Mouse (Mus musculus) hindbrain, embryonic 13.5 days (tissue): Measurements from ENCODE around the gene Sox13. TPM values are rescaled to one million over a fixed set of nuclear protein-coding genes. Genes with fewer than 3 reads are reported as not detected.

Experiments
- ATAC-seq: fragments of 200-750 bp; cut with Nextera tagmentation; 2 replicates; pipeline ENCODE4 v1.8.0; 2017; ENCODE audit warnings: moderate TSS enrichment; ENCODE audit not compliant: low FRiP score
- H3K27ac ChIP-seq: fragments of 300-500 bp; sonication (generic); 2 replicates; pipeline ENCODE4 v1.5.1; 2015; ENCODE audit warnings: inconsistent platforms, mild to moderate bottlenecking, moderate library complexity
- H3K27me3 ChIP-seq: fragments of 300-500 bp; sonication (generic); 2 replicates; pipeline ENCODE4 v1.6.1; 2015; ENCODE audit warnings: mild to moderate bottlenecking, inconsistent platforms
- H3K36me3 ChIP-seq: fragments of 300-500 bp; sonication (generic); 2 replicates; pipeline ENCODE4 v1.6.1; 2015; ENCODE audit warnings: mild to moderate bottlenecking, inconsistent platforms
- H3K4me1 ChIP-seq: fragments of 300-500 bp; sonication (generic); replicated peaks from 2 replicates; pipeline ENCODE4 v1.6.1; 2015; ENCODE audit warnings: inconsistent platforms
- H3K4me2 ChIP-seq: fragments of 300-500 bp; sonication (generic); 2 replicates; pipeline ENCODE4 v1.6.1; 2015; ENCODE audit warnings: inconsistent platforms, mild to moderate bottlenecking, moderate library complexity
- H3K4me3 ChIP-seq: fragments of 300-500 bp; sonication (generic); 2 replicates; pipeline ENCODE4 v1.5.1; 2015; ENCODE audit warnings: mild to moderate bottlenecking, inconsistent platforms
- H3K9ac ChIP-seq: fragments of 300-500 bp; sonication (generic); 2 replicates; pipeline ENCODE4 v1.6.1; 2015; ENCODE audit warnings: mild to moderate bottlenecking, inconsistent platforms
- H3K9me3 ChIP-seq: fragments of 300-500 bp; sonication (generic); 2 replicates; pipeline ENCODE4 v1.6.1; 2016; ENCODE audit warnings: inconsistent platforms
- WGBS: fragments of 180-500 bp; shearing (Covaris S2); methylation state at CpG from one replicate; pipeline ENCODE4 v1.1.7; 2015; 5-methylcytosine and 5-hydroxymethylcytosine counted together
- polyA plus RNA-seq: library from polyadenylated mRNA; unstranded; fragments of >200 nt; fragmentation: Nextera tagmentation; extraction: Ambion mirVana; gene quantifications from 2 replicates; pipeline ENCODE4 v1.2.1, GENCODE M21; 2015

Sox13 gene
- polyA plus RNA-seq, 1 experiment from 2014 or later: 8.0 TPM

DNA sequence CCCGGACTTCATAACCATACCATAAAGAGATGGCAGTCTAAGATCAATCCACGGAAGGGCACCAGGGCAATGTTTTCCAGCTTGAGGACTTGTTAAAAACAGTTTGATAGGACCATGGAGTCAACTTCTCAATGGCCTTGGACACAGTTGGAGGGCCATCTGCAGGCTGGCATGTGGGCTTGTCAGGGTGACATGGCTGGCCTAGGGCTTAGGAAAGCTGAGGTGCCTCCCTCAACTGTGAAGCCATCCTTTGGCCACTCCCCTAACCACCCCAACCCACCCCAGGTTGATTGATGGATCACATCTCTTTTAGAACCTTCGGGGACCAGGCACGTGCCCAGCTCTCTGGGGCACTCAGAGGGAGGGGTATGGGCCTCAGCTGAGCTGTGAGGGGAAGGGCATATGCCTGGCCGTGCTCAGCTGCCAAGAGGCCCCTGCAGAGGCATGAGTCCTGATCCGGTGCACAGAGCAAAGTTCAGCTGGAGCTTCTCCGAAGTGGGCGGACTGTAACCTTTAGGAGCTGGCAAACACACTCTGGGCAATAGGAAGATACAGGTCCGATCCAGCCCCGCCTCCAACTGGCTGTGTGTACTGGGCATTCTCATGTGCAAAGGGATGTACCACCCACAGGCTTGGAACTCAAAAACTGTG lies 48.4 kb downstream of the Sox13 start:
- Histone ChIP-seq H3K27ac (no peak overlapping the region), H3K4me3 (no peak overlapping the region), H3K27me3 (no peaks in the 10 kb centered on the region), H3K4me1 (peaks cover 23% of the 10 kb centered on the region), H3K9ac (no peak overlapping the region), H3K4me2 (no peak overlapping the region), H3K9me3 (no peaks in the 10 kb centered on the region), H3K36me3 (0 out of 2 replicates have a peak, but pooled peaks cover 3% of the 10 kb centered on the region)
- 59% methylated on average over 10 of the region's 10 CpGs for WGBS
- ATAC-seq: no peak

DNA sequence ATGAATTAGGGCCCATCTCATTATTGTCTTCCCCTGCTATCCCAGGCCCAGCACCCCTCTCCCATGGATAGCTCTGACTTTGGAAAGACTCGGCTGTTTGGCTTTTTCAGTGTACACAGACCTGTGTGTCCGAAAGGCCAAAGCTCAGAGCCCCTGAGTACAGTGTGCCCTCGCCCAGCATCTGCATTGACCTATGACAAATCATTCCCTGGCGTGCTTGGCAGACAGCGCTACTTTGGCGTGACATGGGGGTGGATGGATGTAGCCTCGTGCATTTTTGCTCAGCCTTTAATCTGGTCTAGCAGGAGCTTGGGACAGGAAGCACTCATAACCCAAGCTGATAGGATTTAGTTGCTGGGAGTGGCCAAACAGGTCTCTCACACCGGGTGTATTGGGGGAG lies 52.1 kb downstream of the Sox13 start:
- H3K9me3 ChIP-seq: no peaks in the 10 kb centered on the region
- WGBS: 71% methylated on average over 8 of the region's 8 CpGs
- peaks cover 25% of the 10 kb centered on the region for H3K4me1 ChIP-seq

DNA sequence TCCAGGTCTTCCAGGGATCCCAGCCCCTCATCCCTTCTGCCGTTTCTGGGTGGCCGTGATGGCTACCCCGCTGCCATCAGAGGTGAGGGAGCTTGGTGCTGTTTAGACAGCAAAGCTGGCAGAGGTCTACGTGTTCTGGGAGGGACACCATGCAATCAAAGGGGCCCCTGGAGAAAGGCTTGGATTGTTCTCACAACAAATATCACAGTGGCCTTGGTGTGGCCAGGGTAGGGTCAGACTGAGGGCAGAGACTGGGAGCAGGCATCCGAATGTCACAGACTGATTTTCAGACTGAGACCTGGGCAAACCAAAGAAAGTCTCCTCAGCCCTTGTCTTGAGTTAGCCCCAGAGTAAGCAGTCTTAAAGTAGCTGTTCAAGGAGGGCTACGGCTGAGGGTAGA lies 52.7 kb downstream of the Sox13 start:
- Histone ChIP-seq H3K27me3 (peaks cover 7% of the 10 kb centered on the region), H3K27ac (no peak overlapping the region), H3K4me3 (no peak overlapping the region), H3K4me2 (no peak overlapping the region), H3K36me3 (no peaks in the 10 kb centered on the region), H3K4me1 (peaks cover 29% of the 10 kb centered on the region), H3K9me3 (no peaks in the 10 kb centered on the region), H3K9ac (no peak overlapping the region)
- 82% methylated on average over 6 of the region's 6 CpGs for WGBS
- ATAC-seq: no peak

More for the DNA sequence above, 52.1 kb downstream of the Sox13 start:
- no peak for ATAC-seq
- H3K4me2 ChIP-seq: no peak overlapping the region
- H3K27ac ChIP-seq: no peak overlapping the region
- no peak overlapping the region for H3K9ac ChIP-seq
- H3K4me3 ChIP-seq: no peak overlapping the region
- H3K27me3 ChIP-seq: 0 out of 2 replicates have a peak, but pooled peaks cover under 1% of the 10 kb centered on the region
- 0 out of 2 replicates have a peak, but pooled peaks cover under 1% of the 10 kb centered on the region for H3K36me3 ChIP-seq

DNA sequence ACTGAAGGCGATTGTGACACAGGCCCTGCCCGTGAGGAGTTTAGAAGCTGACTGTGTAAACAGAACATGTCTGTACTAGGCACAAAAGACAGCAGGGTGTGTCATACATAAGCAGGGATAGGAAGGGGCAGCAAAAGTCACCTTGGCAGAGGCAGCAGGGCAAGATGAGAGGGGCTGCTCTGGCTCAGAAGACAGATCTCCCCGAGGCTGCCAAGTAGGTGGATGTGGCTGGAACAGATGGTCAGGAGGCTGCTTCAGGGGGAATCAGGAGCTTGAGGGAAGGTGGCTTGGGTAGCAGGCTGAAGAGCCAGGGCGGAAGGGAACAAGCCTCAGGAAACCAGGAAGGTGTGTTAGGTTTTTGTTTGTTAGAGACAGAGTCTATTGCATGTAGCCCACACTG lies 53.8 kb downstream of the Sox13 start:
- Histone ChIP-seq H3K36me3 (no peaks in the 10 kb centered on the region), H3K9me3 (no peaks in the 10 kb centered on the region), H3K4me3 (no peak overlapping the region), H3K4me2 (no peak overlapping the region), H3K27me3 (peaks cover 17% of the 10 kb centered on the region), H3K27ac (no peak overlapping the region), H3K4me1 (peaks cover 23% of the 10 kb centered on the region), H3K9ac (no peak overlapping the region)
- ATAC-seq: no peak
- WGBS: 81% methylated on average over 4 of the region's 4 CpGs

DNA sequence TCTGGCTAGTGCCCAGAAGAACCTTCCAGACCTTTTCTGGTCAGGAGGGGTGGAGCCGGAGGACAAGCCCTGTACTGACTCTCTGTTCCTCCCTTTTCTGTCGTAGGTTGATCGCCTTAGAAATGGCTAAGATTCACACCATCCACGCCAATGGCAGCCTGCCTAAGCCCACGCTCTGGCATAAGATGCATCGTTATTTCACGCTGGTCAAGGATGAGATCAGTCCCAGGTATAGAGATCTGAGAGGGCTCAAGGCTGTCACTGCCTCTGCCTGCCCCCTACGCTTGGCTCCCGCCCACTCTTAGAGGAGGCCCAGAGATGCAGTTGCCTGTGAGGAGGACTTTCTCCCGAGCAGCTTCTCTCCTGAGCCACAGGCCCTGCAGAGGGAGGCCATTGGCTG lies 55.5 kb downstream of the Sox13 start:
- Histone ChIP-seq H3K4me3 (no peak overlapping the region), H3K9ac (no peak overlapping the region), H3K4me2 (no peak overlapping the region), H3K36me3 (no peaks in the 10 kb centered on the region), H3K4me1 (peaks cover 39% of the 10 kb centered on the region), H3K27me3 (peaks cover 34% of the 10 kb centered on the region), H3K27ac (no peak overlapping the region), H3K9me3 (no peaks in the 10 kb centered on the region)
- 63% methylated on average over 10 of the region's 10 CpGs for WGBS
- no peak for ATAC-seq

DNA sequence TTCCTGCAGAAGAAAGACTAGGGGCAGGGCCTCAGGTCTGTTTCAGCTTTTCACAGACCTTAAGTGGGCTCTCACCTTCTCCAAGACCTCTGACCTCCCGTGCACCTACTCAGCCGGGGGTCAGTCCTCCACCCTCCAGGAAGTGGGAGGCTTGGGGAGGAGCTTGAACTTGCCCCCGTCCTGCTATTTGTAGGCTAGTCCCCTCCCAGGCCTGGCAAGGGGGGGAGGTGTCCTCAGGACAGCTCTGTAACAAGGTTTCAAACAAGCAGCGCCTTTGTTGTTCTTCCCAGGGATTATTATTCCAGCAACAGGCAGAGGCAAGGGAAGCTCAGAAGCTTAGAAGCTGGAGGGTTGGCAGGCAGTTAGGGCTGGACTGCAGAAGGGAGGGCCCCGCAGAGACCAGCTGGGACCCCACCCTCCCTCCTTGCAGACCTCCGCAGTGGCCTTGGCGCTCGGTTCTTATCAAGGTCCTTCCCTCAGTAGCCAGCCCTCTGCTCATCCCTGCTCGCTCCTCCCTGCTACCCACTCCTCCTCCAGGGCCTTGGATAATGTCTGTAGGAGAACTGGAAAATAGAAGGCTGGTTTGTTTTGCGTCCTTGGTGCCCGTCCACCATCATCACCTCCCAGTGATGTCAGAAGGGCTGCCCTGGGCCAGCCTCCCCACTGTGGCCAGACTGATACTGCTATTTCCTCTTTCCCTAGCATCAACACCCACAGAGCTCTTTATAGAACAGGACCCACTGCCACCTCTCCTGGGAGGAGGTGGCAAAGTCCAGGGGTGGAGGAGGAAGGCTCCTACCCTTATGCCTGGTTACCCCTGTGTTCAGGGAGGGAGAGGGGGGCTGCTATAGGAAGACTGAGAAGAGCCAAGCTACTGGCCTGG lies 56.3 kb downstream of the Sox13 start:
- no peaks in the 10 kb centered on the region for H3K36me3 ChIP-seq
- H3K9me3 ChIP-seq: no peaks in the 10 kb centered on the region
- H3K9ac ChIP-seq: no peak overlapping the region
- 13% methylated on average over 11 of the region's 11 CpGs for WGBS
- no peak overlapping the region for H3K4me3 ChIP-seq
- H3K4me2 ChIP-seq: 0 out of 2 replicates have a peak overlapping the region, but pooled peaks have one; percentile 2
- peak overlapping the region; percentile 55; the same call in 1 of the 2 replicates for H3K27ac ChIP-seq
- no peak for ATAC-seq
- H3K4me1 ChIP-seq: peaks cover 40% of the 10 kb centered on the region
- H3K27me3 ChIP-seq: peaks cover 34% of the 10 kb centered on the region

DNA sequence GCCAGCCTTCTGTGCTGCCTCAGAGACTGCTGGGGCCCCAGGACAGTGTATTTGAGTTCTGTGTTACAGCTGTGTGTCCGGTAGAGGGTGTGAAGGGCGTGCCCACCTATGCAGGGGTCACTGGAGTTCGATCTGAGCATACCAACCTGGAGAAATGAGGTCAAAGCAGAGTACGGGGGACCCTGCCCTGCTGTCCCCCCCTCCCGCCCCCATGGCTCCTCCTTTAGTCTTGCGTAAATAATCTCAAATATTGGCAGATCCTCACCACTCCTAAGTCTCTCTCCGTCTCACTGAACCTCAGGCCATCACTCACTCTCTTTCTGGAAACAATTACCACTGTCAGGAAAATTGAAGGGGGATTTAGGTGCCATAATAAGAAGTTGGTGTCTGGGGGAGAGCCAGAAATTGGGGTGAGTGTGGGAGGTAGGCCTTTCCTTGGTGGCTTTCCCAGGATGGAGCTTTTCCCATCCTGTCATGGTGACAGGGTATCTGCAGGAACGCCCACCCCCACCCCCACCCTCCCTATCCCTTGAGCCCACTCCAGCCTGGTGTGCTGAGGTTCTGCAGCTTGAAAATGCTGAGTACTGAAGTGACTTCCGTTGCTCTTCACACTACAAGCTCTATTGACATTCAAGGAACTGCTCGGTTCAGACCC lies 57.1 kb downstream of the Sox13 start:
- Histone ChIP-seq H3K27me3 (peaks cover 37% of the 10 kb centered on the region), H3K4me2 (no peak overlapping the region), H3K9ac (no peak overlapping the region), H3K4me3 (no peak overlapping the region), H3K9me3 (no peaks in the 10 kb centered on the region), H3K4me1 (peaks cover 33% of the 10 kb centered on the region), H3K36me3 (no peaks in the 10 kb centered on the region), H3K27ac (0 out of 2 replicates have a peak overlapping the region, but pooled peaks have one; percentile 30)
- 48% methylated on average over 10 of the region's 10 CpGs for WGBS
- no peak for ATAC-seq

DNA sequence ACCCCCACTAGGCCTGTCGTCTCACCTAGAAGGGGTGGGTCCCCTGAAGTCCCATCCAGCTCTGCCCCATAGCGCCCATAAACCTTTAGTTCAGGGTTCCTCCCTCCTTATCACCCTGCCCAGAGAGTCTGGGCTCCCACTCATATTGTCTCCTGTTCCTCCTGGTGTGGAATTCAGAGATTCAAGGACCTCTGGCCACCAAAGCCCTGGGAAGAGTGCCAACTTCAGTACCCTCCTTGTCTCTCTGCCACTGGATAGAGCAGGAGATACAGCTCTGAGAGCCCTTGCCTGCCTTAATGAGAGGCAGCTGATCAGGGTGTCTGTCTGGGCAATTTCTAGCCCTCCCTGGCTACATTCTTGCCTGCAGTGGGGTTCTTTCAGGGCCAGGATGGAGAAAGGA lies 59.3 kb downstream of the Sox13 start:
- Histone ChIP-seq H3K4me3 (no peak overlapping the region), H3K27me3 (peaks cover 40% of the 10 kb centered on the region), H3K9ac (peak overlapping the region; percentile 76; the same call in 1 of the 2 replicates), H3K27ac (no peak overlapping the region), H3K36me3 (no peaks in the 10 kb centered on the region), H3K9me3 (no peaks in the 10 kb centered on the region), H3K4me2 (no peak overlapping the region; the same call in 1 of the 2 replicates), H3K4me1 (peaks cover 33% of the 10 kb centered on the region)
- ATAC-seq: no peak
- WGBS: 41% methylated on average over 2 of the region's 2 CpGs

DNA sequence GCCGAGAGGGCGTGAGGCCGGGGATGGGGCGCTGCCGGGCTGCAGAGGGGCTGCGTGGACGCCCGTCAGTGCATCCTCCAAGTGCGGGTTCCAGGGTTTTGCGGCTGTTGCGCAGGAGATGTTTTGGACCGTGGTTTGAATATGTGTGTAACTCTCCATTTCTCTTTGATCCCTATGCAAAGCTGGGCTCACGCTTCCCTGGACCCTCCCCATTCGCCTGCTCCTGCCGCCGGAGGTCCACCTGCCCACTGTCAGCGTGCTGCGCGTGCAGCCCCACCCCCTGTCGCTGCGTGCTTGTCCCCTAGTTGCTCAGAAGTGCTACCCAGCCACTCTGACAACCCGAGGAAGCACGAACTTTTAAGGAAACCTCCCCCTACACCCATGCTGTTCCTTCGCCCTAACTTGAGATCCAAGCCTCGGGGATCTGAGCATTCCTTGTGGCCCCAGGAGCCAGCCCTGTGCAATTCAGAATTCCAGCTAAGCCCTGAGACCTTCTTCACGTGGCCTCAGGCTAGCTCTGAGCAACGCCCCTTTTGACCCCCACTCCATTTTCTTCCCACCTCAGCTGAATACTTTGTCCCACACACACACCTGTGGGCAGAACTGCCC lies 60.1 kb downstream of the Sox13 start:
- 3% methylated on average over 27 of the region's 27 CpGs for WGBS
- peak overlapping the region; percentile 64; the same call in 1 of the 2 replicates for H3K27ac ChIP-seq
- peak overlapping the region; percentile 76 for H3K9ac ChIP-seq
- peaks cover 47% of the 10 kb centered on the region for H3K27me3 ChIP-seq
- ATAC-seq: peak; percentile 8; the same call in 1 of the 2 replicates
- peaks cover 33% of the 10 kb centered on the region for H3K4me1 ChIP-seq
- H3K4me2 ChIP-seq: peak overlapping the region; percentile 91
- no peaks in the 10 kb centered on the region for H3K9me3 ChIP-seq
- H3K4me3 ChIP-seq: peak overlapping the region; percentile 67
- H3K36me3 ChIP-seq: no peaks in the 10 kb centered on the region

DNA sequence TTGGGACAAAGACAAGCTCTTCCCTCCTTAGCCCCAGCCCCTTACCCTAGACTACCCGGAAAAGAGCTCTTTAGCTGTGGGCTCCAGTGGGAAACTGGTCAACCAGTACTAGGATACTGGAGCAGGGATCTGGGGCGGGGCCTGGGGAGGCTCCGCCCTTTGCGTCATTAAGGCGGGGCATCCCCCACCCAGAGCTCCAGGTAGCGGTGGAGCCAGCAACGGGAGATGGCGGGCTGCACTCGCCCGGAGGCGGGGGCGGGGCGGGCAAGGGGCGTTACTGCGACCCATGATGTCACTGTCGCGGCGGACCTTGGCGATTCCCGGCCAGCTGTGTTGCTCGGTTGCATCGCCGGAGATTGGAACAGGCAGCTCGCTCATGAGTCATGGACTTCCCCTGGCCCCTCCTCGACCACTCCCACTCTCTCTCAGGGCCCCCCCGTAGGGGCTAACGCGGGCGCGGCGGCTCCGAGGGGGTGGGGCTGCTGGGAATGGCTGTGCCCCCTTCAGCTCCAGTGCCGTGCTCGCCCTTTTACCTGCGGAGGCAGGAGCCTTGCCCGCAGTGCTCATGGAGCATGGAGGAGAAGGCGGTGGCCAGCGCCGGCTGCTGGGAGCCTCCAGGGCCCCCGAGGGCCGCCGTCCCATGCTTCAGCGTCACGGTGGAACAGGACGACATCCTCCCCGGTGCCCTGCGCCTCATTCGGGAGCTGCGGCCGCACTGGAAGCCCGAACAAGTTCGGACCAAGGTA lies 60.7 kb downstream of the Sox13 start, which contains the start of gene Etnk2:
Gene Etnk2 (plus strand): TSS at position 297 of the 746 bp plus-strand sequence.
- Histone ChIP-seq H3K4me2 (peak within 1 kb of the TSS; percentile 91), H3K4me3 (peak within 1 kb of the TSS; percentile 67), H3K4me1 (peaks cover 33% of the 10 kb centered on the region), H3K9me3 (no peaks in the 10 kb centered on the region), H3K27me3 (peaks cover 54% of the 10 kb centered on the region), H3K9ac (peak within 1 kb of the TSS; percentile 76), H3K36me3 (no peaks in the 10 kb centered on the region), H3K27ac (peak within 1 kb of the TSS; percentile 64)
- WGBS: under 1% methylated on average over 51 of the region's 52 CpGs
- peak; percentile 74 for ATAC-seq

DNA sequence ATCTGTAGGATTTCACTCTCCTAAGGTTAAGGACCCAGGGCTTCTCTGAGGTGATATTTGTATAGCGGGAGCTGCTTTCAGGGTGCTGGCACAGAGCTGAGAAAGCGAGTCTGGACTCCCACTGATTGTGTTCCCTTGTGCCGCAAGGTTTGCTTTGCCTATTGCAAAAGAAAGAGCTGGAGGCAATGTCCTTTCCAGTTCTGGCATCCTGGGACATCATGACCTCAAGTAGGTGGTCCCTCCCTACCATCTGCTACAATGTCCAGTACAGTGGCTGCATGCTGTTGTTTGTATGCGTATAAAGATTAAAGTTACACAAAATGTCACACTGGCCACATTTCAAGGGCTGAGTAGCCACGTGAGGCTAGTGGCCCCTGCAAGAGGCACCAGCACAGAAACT lies 62.1 kb downstream of the Sox13 start:
- no peak overlapping the region for H3K9ac ChIP-seq
- H3K27me3 ChIP-seq: peaks cover 61% of the 10 kb centered on the region
- H3K36me3 ChIP-seq: no peaks in the 10 kb centered on the region
- WGBS: 91% methylated on average over 5 of the region's 5 CpGs
- no peak for ATAC-seq
- H3K4me3 ChIP-seq: no peak overlapping the region
- H3K4me1 ChIP-seq: peaks cover 21% of the 10 kb centered on the region
- H3K27ac ChIP-seq: no peak overlapping the region
- no peak overlapping the region for H3K4me2 ChIP-seq
- no peaks in the 10 kb centered on the region for H3K9me3 ChIP-seq
